Comparison of ENCODE assay signal across 8 mouse cellular contexts in genomic region chr6:134984748-134985147, GRCm38 (mm10). TPM values are rescaled to one million over a fixed set of nuclear protein-coding genes. Genes with fewer than 3 reads are reported as not detected.
A peak's percentile ranks its signal among the peaks of the same experiment; 100 is the strongest.
DNase-seq lines count a peak whose midpoint lies in the region; ATAC-seq lines count a peak whose summit lies in the region.

No protein-coding gene starts in this region.

- H3K27me3 ChIP-seq in liver, embryonic 12.5 days (replicated peaks), result 0 out of 2 replicates have a peak, but pooled peaks cover 7% of the 10 kb centered on the region
- no peaks in the 10 kb centered on the region for H3K27me3 ChIP-seq in stomach, embryonic 14.5 days (ENCODE audit: control insufficient read depth, insufficient read depth, low read length)

- H3K9me3 ChIP-seq in liver, embryonic 12.5 days (replicated peaks), result no peaks in the 10 kb centered on the region
- no peaks in the 10 kb centered on the region for H3K9me3 ChIP-seq in stomach, embryonic 14.5 days (ENCODE audit: control insufficient read depth, low read depth, low read length)

- peak; percentile 34 to 55; a peak in 3 of 4 replicates for ATAC-seq in hematopoietic stem cell, adult 5-6 weeks (replicated peaks in 1 of 2; ENCODE audit: insufficient read depth in 1 of 2, low FRiP score in 2 of 2, low TSS enrichment in 1 of 2, low read depth in 1 of 2, poor library complexity in 2 of 2, severe bottlenecking in 2 of 2)
- peak; percentile 93 for ATAC-seq in liver, embryonic 12.5 days
- ATAC-seq in stomach, embryonic 14.5 days (ENCODE audit: insufficient number of reproducible peaks, insufficient read depth, low FRiP score, low read depth), result peak; percentile 56; the same call in 1 of the 2 replicates
- no peak for ATAC-seq in frontal cortex, adult (ENCODE audit: low TSS enrichment)

- peak overlapping the region; percentile 75 for H3K9ac ChIP-seq in liver, embryonic 12.5 days
- H3K9ac ChIP-seq in stomach, embryonic 14.5 days (replicated peaks; ENCODE audit: low read depth, low read length), result no peak overlapping the region

- peak overlapping the region; percentile 94 for H3K4me2 ChIP-seq in liver, embryonic 12.5 days
- H3K4me2 ChIP-seq in stomach, embryonic 14.5 days (replicated peaks; ENCODE audit: low read depth, low read length), result no peak overlapping the region

- DNase-seq in left cerebral cortex, postnatal 4 days, result peak; percentile 26
- no peak for DNase-seq in left cerebral cortex, adult 11 months (ENCODE audit: low spot score)
- no peak for DNase-seq in urinary bladder, adult 2 months (ENCODE audit: low spot score)

- 16% methylated on average over 3 of the region's 3 CpGs for WGBS in liver, embryonic 12.5 days (ENCODE audit: insufficient replicate concordance)
- WGBS in stomach, embryonic 14.5 days, result 58% methylated on average over 3 of the region's 3 CpGs

- no peaks in the 10 kb centered on the region for H3K36me3 ChIP-seq in liver, embryonic 12.5 days
- no peaks in the 10 kb centered on the region for H3K36me3 ChIP-seq in stomach, embryonic 14.5 days (ENCODE audit: control insufficient read depth, insufficient read depth, low read length)

- intact Hi-C loops in left cerebral cortex, postnatal 4 days (cut with DNase I), result no loop called here

- peak overlapping the region; percentile 81; the same call in 1 of the 2 replicates for H3K4me3 ChIP-seq in brown adipose tissue, adult 24 weeks (ENCODE audit: insufficient read depth, low read depth, low read length)
- H3K4me3 ChIP-seq in liver, embryonic 12.5 days, result peak overlapping the region; percentile 63
- H3K4me3 ChIP-seq in stomach, embryonic 14.5 days (ENCODE audit: low read depth, low read length), result no peak overlapping the region

- H3K4me1 ChIP-seq in brown adipose tissue, adult 24 weeks (ENCODE audit: control insufficient read depth, insufficient read depth, insufficient read length, low read length), result no peaks in the 10 kb centered on the region
- H3K4me1 ChIP-seq in liver, embryonic 12.5 days, result peaks cover 70% of the 10 kb centered on the region
- peaks cover 3% of the 10 kb centered on the region; the same call in 1 of the 2 replicates for H3K4me1 ChIP-seq in stomach, embryonic 14.5 days (ENCODE audit: control insufficient read depth, insufficient read depth, low read length)

- no peak overlapping the region for H3K27ac ChIP-seq in brown adipose tissue, adult 24 weeks (replicated peaks; ENCODE audit: low read depth, low read length)
- peak overlapping the region; percentile 96 for H3K27ac ChIP-seq in liver, embryonic 12.5 days
- no peak overlapping the region for H3K27ac ChIP-seq in stomach, embryonic 14.5 days (ENCODE audit: low read length)

RNA-seq across cellular contexts. Expression of gene Apold1, which starts 3.2 kb away (rescaled TPM):
- total RNA-seq in left cerebral cortex, postnatal 4 days (2021), result 1 to 10 TPM; 4.2 to 4.3 TPM
- polyA plus RNA-seq in brown adipose tissue, adult 24 weeks (2012; ENCODE audit: insufficient read depth, insufficient read length, missing spikeins), result 2.8 and 22.1 TPM in 2 replicates
- 0.94 and 2.0 TPM in 2 replicates for total RNA-seq in hematopoietic stem cell, adult 5-6 weeks (2017)
- polyA plus RNA-seq in liver, embryonic 12.5 days (2016; fragmentation: Nextera tagmentation; extraction: Ambion mirVana), result 2.2 and 2.3 TPM in 2 replicates
- 3.5 and 4.0 TPM in 2 replicates for polyA plus RNA-seq in stomach, embryonic 14.5 days (2014; fragmentation: Nextera tagmentation; extraction: Ambion mirVana)
- polyA plus RNA-seq in urinary bladder, adult 2 months (2012; rRNA removed), result 1.9 TPM in 2 replicates

RNA-seq across cellular contexts. Expression of gene Ddx47, which starts 26.7 kb away (rescaled TPM):
- 10 to 100 TPM; 56.9 to 57.4 TPM for total RNA-seq in left cerebral cortex, postnatal 4 days (2021)
- 37.6 and 45.3 TPM in 2 replicates for polyA plus RNA-seq in brown adipose tissue, adult 24 weeks (2012; ENCODE audit: insufficient read depth, insufficient read length, missing spikeins)
- 127 and 132 TPM in 2 replicates for total RNA-seq in hematopoietic stem cell, adult 5-6 weeks (2017)
- polyA plus RNA-seq in liver, embryonic 12.5 days (2016; fragmentation: Nextera tagmentation; extraction: Ambion mirVana), result 84.5 and 87.3 TPM in 2 replicates
- polyA plus RNA-seq in stomach, embryonic 14.5 days (2014; fragmentation: Nextera tagmentation; extraction: Ambion mirVana), result 107 and 111 TPM in 2 replicates
- 80.2 and 86.4 TPM in 2 replicates for polyA plus RNA-seq in urinary bladder, adult 2 months (2012; rRNA removed)
